Mouse (Mus musculus): ENCODE data around the gene Ppp6r1. TPM values are rescaled to one million over a fixed set of nuclear protein-coding genes. Genes with fewer than 3 reads are reported as not detected.

The Ppp6r1 gene
- polyA plus RNA-seq (2016; fragmentation: Nextera tagmentation; extraction: Ambion mirVana) = 15.0 and 17.1 TPM in 2 replicates

- H3K9ac ChIP-seq = peak within 1 kb of the TSS; percentile 95
- peak; percentile 98 for ATAC-seq (ENCODE audit: low FRiP score)
- peaks cover 12% of the 10 kb centered on the region for H3K36me3 ChIP-seq
- H3K27me3 ChIP-seq = no peaks in the 10 kb centered on the region
- peak within 1 kb of the TSS; percentile 97 for H3K27ac ChIP-seq
- H3K9me3 ChIP-seq (replicated peaks) = no peaks in the 10 kb centered on the region
- WGBS = under 1% methylated on average over 54 of the region's 54 CpGs
- peaks cover 41% of the 10 kb centered on the region for H3K4me1 ChIP-seq
- peak within 1 kb of the TSS; percentile 88 for H3K4me3 ChIP-seq
- H3K4me2 ChIP-seq (replicated peaks) = peak within 1 kb of the TSS; percentile 87
Measured at GRCm38 (mm10) chr7:4658912-4659551, at the start of gene Ppp6r1. Gene Ppp6r1 (minus strand): TSS chr7:4659019.

GRCm38 (mm10) chr7:4705098-4705497 lies 46.3 kb upstream of the Ppp6r1 start:
- no peak for ATAC-seq (ENCODE audit: low FRiP score)
- Histone ChIP-seq H3K27ac (no peak overlapping the region), H3K4me3 (no peak overlapping the region), H3K36me3 (peaks cover 93% of the 10 kb centered on the region), H3K4me2 (replicated peaks) (no peak overlapping the region), H3K27me3 (no peaks in the 10 kb centered on the region), H3K4me1 (peaks cover 5% of the 10 kb centered on the region; the same call in 1 of the 2 replicates), H3K9me3 (replicated peaks) (no peaks in the 10 kb centered on the region), H3K9ac (no peak overlapping the region)
- 39% methylated on average over 18 of the region's 18 CpGs for WGBS

- Histone ChIP-seq H3K36me3 (peaks cover 92% of the 10 kb centered on the region), H3K4me2 (replicated peaks) (no peak overlapping the region), H3K4me1 (peaks cover 5% of the 10 kb centered on the region; the same call in 1 of the 2 replicates), H3K27ac (no peak overlapping the region), H3K27me3 (no peaks in the 10 kb centered on the region), H3K4me3 (no peak overlapping the region), H3K9ac (no peak overlapping the region), H3K9me3 (replicated peaks) (no peaks in the 10 kb centered on the region)
- 96% methylated on average over 7 of the region's 7 CpGs for WGBS
- no peak for ATAC-seq (ENCODE audit: low FRiP score)
Measured at GRCm38 (mm10) chr7:4703195-4703594, 44.4 kb upstream of the Ppp6r1 start.

DNA sequence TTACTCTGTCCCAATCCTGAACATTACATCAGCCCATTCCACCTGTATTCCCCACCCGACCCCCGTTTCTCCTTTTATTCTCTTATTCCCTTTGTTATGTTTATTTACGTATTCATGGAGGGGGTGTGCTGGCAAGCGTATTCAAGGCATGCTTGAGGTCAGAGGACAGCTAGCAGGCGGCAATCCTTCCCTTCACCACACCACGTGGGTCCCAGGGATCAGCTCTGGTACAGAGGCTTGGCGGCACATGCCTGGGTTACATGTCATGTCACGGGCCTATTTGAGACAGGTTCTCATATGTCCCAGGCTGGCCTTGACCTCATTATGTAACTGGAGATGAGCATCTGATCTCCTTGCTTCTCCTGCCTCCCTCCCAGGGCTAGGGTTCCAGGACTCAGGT lies 43.5 kb upstream of the Ppp6r1 start:
- Histone ChIP-seq H3K9ac (0 out of 2 replicates have a peak overlapping the region, but pooled peaks have one; percentile 8), H3K27me3 (no peaks in the 10 kb centered on the region), H3K4me2 (replicated peaks) (no peak overlapping the region), H3K4me3 (no peak overlapping the region), H3K36me3 (peaks cover 91% of the 10 kb centered on the region), H3K27ac (no peak overlapping the region), H3K9me3 (replicated peaks) (no peaks in the 10 kb centered on the region), H3K4me1 (peaks cover 5% of the 10 kb centered on the region; the same call in 1 of the 2 replicates)
- 32% methylated on average over 8 of the region's 8 CpGs for WGBS
- ATAC-seq (ENCODE audit: low FRiP score) = no peak

DNA sequence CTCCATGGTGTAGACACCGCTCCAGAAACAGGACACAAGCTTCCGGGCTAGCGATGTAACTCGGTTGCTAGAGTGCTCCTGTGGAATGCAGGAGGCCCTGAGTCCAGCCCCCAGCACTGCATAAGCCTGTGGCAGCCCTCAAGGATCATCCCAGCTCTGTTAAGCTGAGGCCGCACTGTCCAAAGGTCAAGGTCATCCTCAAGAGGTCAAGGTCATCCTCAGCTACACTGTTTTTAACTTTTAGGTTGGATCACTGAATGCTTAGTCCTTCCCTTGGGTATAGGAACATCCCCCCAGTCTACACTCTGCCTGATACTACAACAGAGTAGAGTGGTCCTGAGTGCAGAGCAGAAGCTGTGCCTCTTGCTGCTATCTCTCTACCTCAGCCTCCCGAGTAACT lies 34.2 kb upstream of the Ppp6r1 start:
- no peak for ATAC-seq (ENCODE audit: low FRiP score)

GRCm38 (mm10) chr7:4690951-4691653 lies 32.3 kb upstream of the Ppp6r1 start:
- ATAC-seq (ENCODE audit: low FRiP score) = peak; percentile 69
- Histone ChIP-seq H3K27ac (peak overlapping the region; percentile 97), H3K4me1 (peaks cover 13% of the 10 kb centered on the region), H3K27me3 (no peaks in the 10 kb centered on the region), H3K4me3 (peak overlapping the region; percentile 99), H3K9me3 (replicated peaks) (no peaks in the 10 kb centered on the region), H3K9ac (peak overlapping the region; percentile 100), H3K36me3 (peaks cover 34% of the 10 kb centered on the region), H3K4me2 (replicated peaks) (peak overlapping the region; percentile 61)
- 2% methylated on average over 32 of the region's 35 CpGs for WGBS

More for the DNA sequence above, 34.2 kb upstream of the Ppp6r1 start:
- Histone ChIP-seq H3K9me3 (replicated peaks) (no peaks in the 10 kb centered on the region), H3K36me3 (peaks cover 46% of the 10 kb centered on the region), H3K4me3 (no peak overlapping the region), H3K27me3 (no peaks in the 10 kb centered on the region), H3K4me1 (peaks cover 13% of the 10 kb centered on the region), H3K4me2 (replicated peaks) (no peak overlapping the region), H3K27ac (no peak overlapping the region), H3K9ac (no peak overlapping the region)
- WGBS = 75% methylated on average over 6 of the region's 6 CpGs

DNA sequence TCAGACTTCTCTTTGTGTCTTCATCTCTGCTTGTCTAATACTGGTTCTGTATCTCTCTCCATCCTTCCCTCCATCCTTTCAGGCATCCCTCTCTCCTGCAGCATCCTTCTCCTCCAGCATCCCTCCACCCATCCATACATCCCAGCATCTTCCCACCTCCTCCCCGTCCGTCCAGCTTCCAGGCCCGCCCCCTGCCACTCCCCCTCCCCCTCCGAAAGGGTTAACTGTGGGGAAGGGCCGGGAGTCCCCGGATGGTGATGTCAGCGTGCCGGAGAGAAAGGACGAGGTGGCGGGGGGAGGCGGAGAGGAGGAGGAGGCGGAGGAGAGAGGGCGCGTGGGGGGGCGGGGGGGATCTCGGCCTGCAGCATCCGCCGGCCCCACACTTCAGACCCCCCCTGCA lies 31.6 kb upstream of the Ppp6r1 start, which contains the start of gene Brsk1:
Brsk1 (plus strand) TSS at position 218 of the 400 bp plus-strand sequence.
- H3K9me3 ChIP-seq (replicated peaks) = no peaks in the 10 kb centered on the region
- ATAC-seq (ENCODE audit: low FRiP score) = peak; percentile 88
- 0% methylated on average over 4 of the region's 18 CpGs for WGBS
- peaks cover 27% of the 10 kb centered on the region for H3K36me3 ChIP-seq
- peaks cover 13% of the 10 kb centered on the region for H3K4me1 ChIP-seq
- peak within 1 kb of the TSS; percentile 61 for H3K4me2 ChIP-seq (replicated peaks)
- H3K9ac ChIP-seq = peak within 1 kb of the TSS; percentile 100
- H3K27ac ChIP-seq = peak within 1 kb of the TSS; percentile 97
- no peaks in the 10 kb centered on the region for H3K27me3 ChIP-seq
- peak within 1 kb of the TSS; percentile 99 for H3K4me3 ChIP-seq

- peak; percentile 98 for ATAC-seq (ENCODE audit: low FRiP score)
- WGBS = under 1% methylated on average over 32 of the region's 32 CpGs
- peak within 1 kb of the TSS; percentile 87 for H3K4me2 ChIP-seq (replicated peaks)
- peak within 1 kb of the TSS; percentile 66 for H3K4me3 ChIP-seq
- no peaks in the 10 kb centered on the region for H3K27me3 ChIP-seq
- peak within 1 kb of the TSS; percentile 75 for H3K27ac ChIP-seq
- peaks cover 7% of the 10 kb centered on the region for H3K4me1 ChIP-seq
- peak within 1 kb of the TSS; percentile 57 for H3K9ac ChIP-seq
- H3K36me3 ChIP-seq = peaks cover 21% of the 10 kb centered on the region
- H3K9me3 ChIP-seq (replicated peaks) = no peaks in the 10 kb centered on the region
Measured at GRCm38 (mm10) chr7:4684632-4685417, 26.0 kb upstream of the Ppp6r1 start, which contains the start of gene Hspbp1. Gene Hspbp1 (minus strand): TSS chr7:4685068.

- no peaks in the 10 kb centered on the region for H3K9me3 ChIP-seq (replicated peaks)
- WGBS = 3% methylated on average over 12 of the region's 13 CpGs
- peak overlapping the region; percentile 66 for H3K4me3 ChIP-seq
- H3K27ac ChIP-seq = peak overlapping the region; percentile 75
- H3K36me3 ChIP-seq = peaks cover 22% of the 10 kb centered on the region
- 0 out of 2 replicates have a peak, but pooled peaks have one; percentile 0 for ATAC-seq (ENCODE audit: low FRiP score)
- no peaks in the 10 kb centered on the region for H3K27me3 ChIP-seq
- H3K4me1 ChIP-seq = peaks cover 7% of the 10 kb centered on the region
- peak overlapping the region; percentile 57 for H3K9ac ChIP-seq
- H3K4me2 ChIP-seq (replicated peaks) = peak overlapping the region; percentile 87
Measured at GRCm38 (mm10) chr7:4684203-4684602, 25.4 kb upstream of the Ppp6r1 start.

DNA sequence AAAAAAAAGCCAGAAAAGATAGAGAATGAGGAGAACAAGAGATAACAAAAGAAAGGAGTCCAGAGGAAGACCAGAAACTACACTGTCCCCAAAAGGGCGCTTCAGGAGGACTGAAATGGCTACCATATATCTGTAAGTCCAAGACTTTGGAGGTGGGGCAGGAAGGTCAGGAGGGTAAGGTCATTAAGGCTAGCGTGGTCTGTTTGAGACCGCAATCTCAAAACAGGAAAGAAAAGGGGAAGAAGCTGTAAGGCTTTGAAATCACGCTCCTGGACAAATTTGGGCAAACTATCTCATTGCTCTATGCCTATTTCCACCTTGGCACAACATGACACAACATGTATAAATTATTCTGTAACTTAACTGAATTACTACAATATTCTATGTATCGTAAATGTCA lies 24.5 kb upstream of the Ppp6r1 start:
- no peaks in the 10 kb centered on the region for H3K27me3 ChIP-seq
- no peak overlapping the region for H3K4me3 ChIP-seq
- H3K4me2 ChIP-seq (replicated peaks) = no peak overlapping the region
- no peak overlapping the region for H3K27ac ChIP-seq
- peaks cover 7% of the 10 kb centered on the region for H3K4me1 ChIP-seq
- H3K9ac ChIP-seq = no peak overlapping the region
- H3K9me3 ChIP-seq (replicated peaks) = no peaks in the 10 kb centered on the region
- H3K36me3 ChIP-seq = peaks cover 22% of the 10 kb centered on the region
- ATAC-seq (ENCODE audit: low FRiP score) = no peak
- 90% methylated on average over 5 of the region's 5 CpGs for WGBS

DNA sequence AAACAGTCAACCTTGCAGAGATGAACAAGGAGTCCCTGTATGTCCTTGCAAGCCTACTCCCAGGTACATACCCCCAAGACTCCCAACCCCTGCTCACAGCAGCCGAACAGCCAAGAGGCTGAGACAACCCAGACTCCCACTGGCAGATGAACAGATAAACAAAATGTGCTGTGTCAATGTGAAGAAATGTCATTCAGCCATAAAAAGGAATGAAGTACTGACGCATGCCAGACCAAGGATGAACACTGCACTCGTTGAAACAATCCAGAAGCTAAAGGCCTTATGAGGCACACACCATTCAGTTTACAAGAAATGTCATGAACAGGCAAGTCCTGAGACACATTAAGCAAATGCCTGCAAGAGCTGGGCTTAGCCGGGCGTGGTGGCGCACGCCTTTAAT lies 16.4 kb upstream of the Ppp6r1 start:
- Histone ChIP-seq H3K27me3 (no peaks in the 10 kb centered on the region), H3K9me3 (replicated peaks) (no peaks in the 10 kb centered on the region), H3K36me3 (peaks cover 59% of the 10 kb centered on the region), H3K27ac (no peak overlapping the region), H3K4me3 (no peak overlapping the region), H3K9ac (no peak overlapping the region), H3K4me2 (replicated peaks) (no peak overlapping the region), H3K4me1 (no peaks in the 10 kb centered on the region)
- no peak for ATAC-seq (ENCODE audit: low FRiP score)
- 94% methylated on average over 7 of the region's 7 CpGs for WGBS

All from hindbrain, embryonic 12.5 days (tissue).